Mouse (Mus musculus) hindbrain, embryonic 16.5 days (tissue): ENCODE results near the gene Tmem230. TPM values are rescaled to one million over a fixed set of nuclear protein-coding genes. Genes with fewer than 3 reads are reported as not detected.
"Not testable (repeated sequence)": the region's sequence is repeated elsewhere in the genome, so short reads cannot be mapped to it uniquely, and the experiment has no call there.

Experiments
- ATAC-seq: fragments of 200-750 bp; cut with Nextera tagmentation; 2 replicates; pipeline ENCODE4 v1.8.0; 2017; ENCODE audit warnings: moderate TSS enrichment, moderate library complexity
- H3K27ac ChIP-seq: fragments of 300-500 bp; sonication (generic); 2 replicates; pipeline ENCODE4 v1.5.1; 2014; ENCODE audit warnings: low read depth, mild to moderate bottlenecking, control low read depth, low read length, moderate library complexity
- H3K27me3 ChIP-seq: fragments of 300-500 bp; sonication (generic); replicated peaks from 2 replicates; pipeline ENCODE4 v1.6.1; 2014; ENCODE audit warnings: low read length; ENCODE audit not compliant: control insufficient read depth, insufficient read depth
- H3K36me3 ChIP-seq: fragments of 300-500 bp; sonication (generic); 2 replicates; pipeline ENCODE4 v1.6.1; 2014; ENCODE audit warnings: mild to moderate bottlenecking, low read length, moderate library complexity, mixed read lengths; ENCODE audit not compliant: control insufficient read depth, insufficient read depth
- H3K4me1 ChIP-seq: fragments of 300-500 bp; sonication (generic); 2 replicates; pipeline ENCODE4 v1.6.1; 2014; ENCODE audit warnings: low read depth, low read length; ENCODE audit not compliant: control insufficient read depth, insufficient read depth
- H3K4me2 ChIP-seq: fragments of 300-500 bp; sonication (generic); 2 replicates; pipeline ENCODE4 v1.6.1; 2014; ENCODE audit warnings: mild to moderate bottlenecking, low read length, control low read depth, moderate library complexity
- H3K4me3 ChIP-seq: fragments of 300-500 bp; sonication (generic); 2 replicates; pipeline ENCODE4 v1.5.1; 2014; ENCODE audit warnings: mild to moderate bottlenecking, low read length, control low read depth, moderate library complexity
- H3K9ac ChIP-seq: fragments of 300-500 bp; sonication (generic); 2 replicates; pipeline ENCODE4 v1.6.1; 2014; ENCODE audit warnings: low read depth, mild to moderate bottlenecking, control low read depth, low read length, moderate library complexity
- H3K9me3 ChIP-seq: fragments of 300-500 bp; sonication (generic); 2 replicates; pipeline ENCODE4 v1.6.1; 2014; ENCODE audit warnings: mild to moderate bottlenecking, low read length, moderate library complexity; ENCODE audit not compliant: control insufficient read depth
- WGBS: fragments of 180-500 bp; shearing (Covaris S2); extraction: QIAGEN DNeasy Blood & Tissue Kit; methylation state at CpG from one replicate; pipeline ENCODE4 v1.1.7; 2014; 5-methylcytosine and 5-hydroxymethylcytosine counted together
- polyA plus RNA-seq: library from polyadenylated mRNA; unstranded; fragments of >200 nt; fragmentation: Nextera tagmentation; extraction: Ambion mirVana; gene quantifications from 2 replicates; pipeline ENCODE4 v1.2.1, GENCODE M21; 2015

Gene Tmem230
- polyA plus RNA-seq, 1 experiment from 2014 or later, result 48.0 TPM

- not testable (repeated sequence) for H3K9me3 ChIP-seq, H3K4me2 ChIP-seq, H3K9ac ChIP-seq, H3K4me1 ChIP-seq, H3K36me3 ChIP-seq, H3K4me3 ChIP-seq, H3K27ac ChIP-seq, H3K27me3 ChIP-seq
- WGBS, result 16% methylated on average over 5 of the region's 10 CpGs
- peak; percentile 48; the same call in 1 of the 2 replicates for ATAC-seq
These were observed 7.2 kb downstream of the Tmem230 start for GRCm38 (mm10) chr2:132240457-132240856.

DNA sequence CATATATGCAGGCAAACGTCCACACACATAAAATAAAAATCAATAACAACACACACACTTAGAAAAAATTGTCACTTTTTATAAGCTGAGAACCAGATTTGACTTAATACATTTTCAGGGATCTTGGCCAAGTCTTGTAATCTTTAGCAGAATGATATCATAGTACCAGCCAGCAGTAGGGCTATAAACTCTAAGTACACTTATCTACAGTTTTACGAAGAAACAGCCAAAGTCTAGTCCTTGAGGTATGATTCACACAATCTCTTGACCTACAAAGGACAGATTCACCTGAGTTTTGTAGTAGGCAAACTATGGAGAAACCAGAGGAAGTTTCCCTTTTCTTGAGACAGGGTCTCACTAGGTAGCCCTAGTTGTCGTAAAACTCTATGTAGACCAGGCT is 8.2 kb downstream of the Tmem230 start:
- H3K9me3 ChIP-seq, H3K9ac ChIP-seq, H3K27ac ChIP-seq, H3K36me3 ChIP-seq, H3K4me1 ChIP-seq, H3K4me2 ChIP-seq, H3K27me3 ChIP-seq, ATAC-seq, H3K4me3 ChIP-seq: not testable (repeated sequence)
- 93% methylated on average over 3 of the region's 3 CpGs for WGBS

DNA sequence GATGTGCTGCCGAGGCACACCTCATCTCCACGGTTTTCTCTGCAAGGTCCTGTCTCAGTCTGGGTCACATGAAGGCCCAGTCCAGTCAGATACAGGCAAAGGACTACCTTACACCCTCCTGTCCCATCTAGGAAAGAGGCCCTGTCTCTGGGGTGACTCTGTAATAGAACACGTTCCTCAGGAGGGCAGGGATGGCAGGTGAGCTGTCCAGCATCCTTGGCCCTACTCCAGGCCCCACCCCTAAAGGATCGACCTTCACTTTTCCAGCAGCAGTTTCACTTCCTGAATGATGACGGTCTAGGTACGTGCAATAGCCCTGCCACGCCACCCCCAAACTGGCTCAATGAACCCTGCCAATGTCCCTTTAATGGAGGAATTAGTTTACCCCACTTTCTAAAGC is 11.6 kb downstream of the Tmem230 start:
- H3K4me1 ChIP-seq, result no peaks in the 10 kb centered on the region
- no peak overlapping the region for H3K4me3 ChIP-seq
- H3K36me3 ChIP-seq, result no peaks in the 10 kb centered on the region
- H3K27me3 ChIP-seq, result no peaks in the 10 kb centered on the region
- H3K27ac ChIP-seq, result no peak overlapping the region
- 84% methylated on average over 7 of the region's 7 CpGs for WGBS
- H3K9ac ChIP-seq, result no peak overlapping the region
- H3K4me2 ChIP-seq, result no peak overlapping the region
- no peaks in the 10 kb centered on the region for H3K9me3 ChIP-seq
- no peak for ATAC-seq

GRCm38 (mm10) chr2:132235291-132235690 is 12.3 kb downstream of the Tmem230 start:
- H3K4me1 ChIP-seq, result no peaks in the 10 kb centered on the region
- no peaks in the 10 kb centered on the region for H3K9me3 ChIP-seq
- no peak overlapping the region for H3K27ac ChIP-seq
- H3K4me3 ChIP-seq, result no peak overlapping the region
- ATAC-seq, result no peak
- H3K9ac ChIP-seq, result no peak overlapping the region
- H3K36me3 ChIP-seq, result no peaks in the 10 kb centered on the region
- H3K4me2 ChIP-seq, result no peak overlapping the region
- no peaks in the 10 kb centered on the region for H3K27me3 ChIP-seq
- 55% methylated on average over 2 of the region's 2 CpGs for WGBS

- 73% methylated on average over 16 of the region's 16 CpGs for WGBS
- H3K9me3 ChIP-seq, result no peaks in the 10 kb centered on the region
- no peak overlapping the region for H3K4me3 ChIP-seq
- no peak overlapping the region for H3K9ac ChIP-seq
- H3K4me2 ChIP-seq, result no peak overlapping the region
- H3K36me3 ChIP-seq, result no peaks in the 10 kb centered on the region
- ATAC-seq, result no peak
- no peaks in the 10 kb centered on the region for H3K27me3 ChIP-seq
- H3K4me1 ChIP-seq, result no peaks in the 10 kb centered on the region
- no peak overlapping the region for H3K27ac ChIP-seq
These were observed 13.4 kb downstream of the Tmem230 start for GRCm38 (mm10) chr2:132233985-132234765.

- 72% methylated on average over 3 of the region's 3 CpGs for WGBS
These were observed 15.1 kb downstream of the Tmem230 start for GRCm38 (mm10) chr2:132232413-132232945.

DNA sequence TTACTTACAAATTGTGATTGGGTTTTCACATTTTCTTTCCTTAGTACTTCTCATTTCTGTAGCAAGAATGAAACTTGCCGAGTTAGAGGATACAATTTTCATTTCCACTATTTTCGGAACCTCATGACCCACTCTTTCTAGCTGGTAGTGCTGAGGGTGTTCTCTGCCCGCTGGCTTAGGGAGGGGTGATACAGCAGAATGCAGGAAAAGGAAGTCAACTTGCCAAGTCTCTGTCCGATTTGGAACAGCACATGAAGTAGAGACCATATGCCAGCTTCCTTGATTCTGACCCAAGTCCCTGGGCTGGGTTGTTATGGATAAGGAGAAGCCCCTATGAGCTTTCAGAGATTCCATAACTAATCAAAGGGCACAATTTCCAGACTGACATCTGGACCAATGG is 23.2 kb downstream of the Tmem230 start:
- no peak overlapping the region for H3K9ac ChIP-seq
- 89% methylated on average over 4 of the region's 4 CpGs for WGBS
- H3K9me3 ChIP-seq, result no peaks in the 10 kb centered on the region
- no peak overlapping the region for H3K4me2 ChIP-seq
- H3K27ac ChIP-seq, result no peak overlapping the region
- H3K4me3 ChIP-seq, result no peak overlapping the region
- H3K27me3 ChIP-seq, result no peaks in the 10 kb centered on the region
- no peaks in the 10 kb centered on the region for H3K36me3 ChIP-seq
- H3K4me1 ChIP-seq, result no peaks in the 10 kb centered on the region
- no peak for ATAC-seq

More at GRCm38 (mm10) chr2:132232413-132232945, 15.1 kb downstream of the Tmem230 start:
- no peaks in the 10 kb centered on the region for H3K36me3 ChIP-seq
- no peak for ATAC-seq
- no peaks in the 10 kb centered on the region for H3K4me1 ChIP-seq
- H3K9me3 ChIP-seq, result no peaks in the 10 kb centered on the region
- H3K9ac ChIP-seq, result no peak overlapping the region
- H3K4me2 ChIP-seq, result no peak overlapping the region
- H3K4me3 ChIP-seq, result no peak overlapping the region
- no peaks in the 10 kb centered on the region for H3K27me3 ChIP-seq
- no peak overlapping the region for H3K27ac ChIP-seq

DNA sequence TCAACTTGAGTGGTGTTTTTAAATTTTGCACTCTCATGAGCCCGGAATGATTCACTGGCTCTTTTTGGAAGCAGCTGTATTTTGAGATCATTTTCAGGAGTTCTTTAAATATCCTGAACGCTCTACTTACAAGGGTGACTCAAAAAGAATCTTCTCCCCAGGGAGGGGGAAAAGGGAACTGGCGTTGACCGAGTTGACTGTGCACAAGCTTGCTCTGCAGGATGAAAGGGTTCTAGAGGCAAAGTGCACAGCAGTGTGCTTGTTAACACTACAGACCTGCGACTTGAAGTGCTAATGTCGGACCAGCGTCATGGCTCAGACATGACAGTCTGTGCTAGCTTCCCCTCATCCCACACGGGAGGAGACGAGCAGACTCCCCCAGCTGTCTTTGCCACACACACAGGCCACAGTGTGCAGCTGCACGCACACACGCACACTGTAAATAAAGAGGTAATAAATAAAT is 26.0 kb downstream of the Tmem230 start:
- no peaks in the 10 kb centered on the region for H3K9me3 ChIP-seq
- no peaks in the 10 kb centered on the region for H3K4me1 ChIP-seq
- H3K36me3 ChIP-seq, result no peaks in the 10 kb centered on the region
- H3K27me3 ChIP-seq, result no peaks in the 10 kb centered on the region
- no peak for ATAC-seq
- no peak overlapping the region for H3K4me3 ChIP-seq
- 72% methylated on average over 11 of the region's 11 CpGs for WGBS
- no peak overlapping the region for H3K9ac ChIP-seq
- H3K27ac ChIP-seq, result no peak overlapping the region
- no peak overlapping the region for H3K4me2 ChIP-seq

DNA sequence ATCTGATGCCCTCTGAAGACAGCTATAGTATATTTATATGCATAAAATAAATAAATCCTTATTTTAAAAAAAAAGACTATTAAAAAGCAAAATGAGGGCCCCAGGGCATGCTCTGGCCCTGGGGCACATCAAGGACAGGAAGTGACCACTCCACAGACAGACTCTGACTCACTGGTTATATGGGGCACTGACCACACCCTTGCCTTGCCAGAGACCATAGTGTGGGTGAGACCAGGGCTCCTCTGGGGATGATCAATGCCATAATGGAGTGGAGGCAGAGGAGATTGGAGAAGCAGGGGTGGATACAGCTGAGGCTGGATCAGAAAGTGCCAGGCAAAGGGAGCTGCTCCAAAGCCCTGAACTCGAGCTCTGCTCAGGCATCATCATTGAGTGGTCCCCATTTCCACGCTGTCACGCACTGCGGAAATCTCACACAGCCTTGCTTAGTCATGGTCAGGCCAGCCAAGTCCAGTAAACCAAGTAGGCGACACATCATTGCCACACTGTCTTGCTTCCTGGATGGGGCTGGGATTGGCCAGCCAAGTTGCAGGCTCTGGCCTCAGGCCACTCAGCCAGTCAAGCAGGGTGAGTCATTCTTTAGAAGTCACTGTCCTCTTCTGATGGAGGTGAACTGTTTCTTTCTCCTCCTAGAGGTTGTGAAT is 35.5 kb downstream of the Tmem230 start:
- ATAC-seq, result no peak
- Histone ChIP-seq H3K4me2 (no peak overlapping the region), H3K27ac (no peak overlapping the region), H3K4me1 (no peaks in the 10 kb centered on the region), H3K9me3 (no peaks in the 10 kb centered on the region), H3K4me3 (no peak overlapping the region), H3K9ac (no peak overlapping the region), H3K27me3 (no peaks in the 10 kb centered on the region), H3K36me3 (no peaks in the 10 kb centered on the region)
- WGBS, result 82% methylated on average over 5 of the region's 5 CpGs
